Mouse (Mus musculus): ENCODE data around the gene Cd37. TPM values are rescaled to one million over a fixed set of nuclear protein-coding genes. Genes with fewer than 3 reads are reported as not detected.

Cd37 gene
- polyA plus RNA-seq, 1 experiment from 2014 or later: 19.3 TPM

- peaks cover 19% of the 10 kb centered on the region for H3K4me1 ChIP-seq (ENCODE audit: control insufficient read depth, low read depth, low read length)
- no peaks in the 10 kb centered on the region for H3K9me3 ChIP-seq (replicated peaks; ENCODE audit: control insufficient read depth, low read length)
- H3K27me3 ChIP-seq (ENCODE audit: control insufficient read depth, insufficient read depth, low read depth, low read length): peaks cover 19% of the 10 kb centered on the region
- no peak overlapping the region for H3K4me3 ChIP-seq (ENCODE audit: low read depth, low read length)
- 67% methylated on average over 5 of the region's 5 CpGs for WGBS (ENCODE audit: insufficient replicate concordance)
- H3K4me2 ChIP-seq (ENCODE audit: low read depth, low read length): no peak overlapping the region
- peak; percentile 66 for ATAC-seq (ENCODE audit: low read depth)
- H3K9ac ChIP-seq (ENCODE audit: low read depth, low read length): no peak overlapping the region
- no peak overlapping the region for H3K27ac ChIP-seq (ENCODE audit: low read length)
- H3K36me3 ChIP-seq (ENCODE audit: control insufficient read depth, insufficient read depth): no peaks in the 10 kb centered on the region
These were observed 25.2 kb downstream of the Cd37 start for GRCm38 (mm10) chr7:45213708-45214107.

DNA sequence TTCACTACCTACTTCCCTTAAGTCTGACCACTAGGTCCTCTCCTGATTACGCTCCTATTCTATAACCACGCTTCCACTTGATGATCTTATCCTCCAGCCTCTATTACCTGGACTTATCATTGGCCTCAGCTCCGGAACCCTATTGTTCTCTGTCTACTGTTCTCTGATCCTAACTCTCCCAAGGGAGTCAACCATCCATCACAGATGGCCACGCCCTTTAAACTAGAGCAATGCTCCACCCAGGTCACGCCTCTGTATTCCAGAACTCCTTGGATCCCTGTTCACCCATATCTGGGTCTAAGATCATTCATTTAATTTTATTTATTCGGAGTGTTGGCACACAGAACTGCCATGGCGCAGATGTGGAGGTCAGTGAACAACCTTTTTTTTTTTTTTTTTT is 26.6 kb downstream of the Cd37 start:
- ATAC-seq (ENCODE audit: low read depth): no peak
- Histone ChIP-seq H3K9me3 (replicated peaks; ENCODE audit: control insufficient read depth, low read length) (no peaks in the 10 kb centered on the region), H3K27me3 (ENCODE audit: control insufficient read depth, insufficient read depth, low read depth, low read length) (peaks cover 19% of the 10 kb centered on the region), H3K4me1 (ENCODE audit: control insufficient read depth, low read depth, low read length) (peaks cover 19% of the 10 kb centered on the region), H3K9ac (ENCODE audit: low read depth, low read length) (no peak overlapping the region), H3K27ac (ENCODE audit: low read length) (no peak overlapping the region), H3K4me2 (ENCODE audit: low read depth, low read length) (peak overlapping the region; percentile 44), H3K36me3 (ENCODE audit: control insufficient read depth, insufficient read depth) (no peaks in the 10 kb centered on the region), H3K4me3 (ENCODE audit: low read depth, low read length) (no peak overlapping the region)
- WGBS (ENCODE audit: insufficient replicate concordance): 57% methylated on average over 7 of the region's 7 CpGs

DNA sequence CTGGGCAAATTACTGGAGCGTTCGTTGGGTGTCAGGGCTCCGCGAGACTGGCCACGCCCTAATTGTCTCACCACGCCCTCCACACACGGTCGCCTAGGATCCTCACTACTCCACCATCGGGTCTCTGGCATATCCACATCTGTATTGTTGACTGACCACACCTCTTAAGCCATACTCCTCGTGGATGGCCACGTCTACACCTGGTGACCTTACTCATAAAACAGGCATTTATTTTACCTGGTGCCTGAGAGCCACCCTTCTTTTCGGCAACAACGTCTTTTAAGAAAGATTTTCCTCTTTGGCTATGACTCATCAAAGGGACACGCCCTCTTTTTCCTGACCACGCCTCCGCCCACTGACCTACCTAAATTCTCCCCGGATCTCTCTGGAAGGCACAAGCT is 27.1 kb downstream of the Cd37 start, which contains the start of gene Dkkl1:
Gene Dkkl1 (minus strand): TSS at position 297 of the 401 bp plus-strand sequence.
- ATAC-seq (ENCODE audit: low read depth): no peak

DNA sequence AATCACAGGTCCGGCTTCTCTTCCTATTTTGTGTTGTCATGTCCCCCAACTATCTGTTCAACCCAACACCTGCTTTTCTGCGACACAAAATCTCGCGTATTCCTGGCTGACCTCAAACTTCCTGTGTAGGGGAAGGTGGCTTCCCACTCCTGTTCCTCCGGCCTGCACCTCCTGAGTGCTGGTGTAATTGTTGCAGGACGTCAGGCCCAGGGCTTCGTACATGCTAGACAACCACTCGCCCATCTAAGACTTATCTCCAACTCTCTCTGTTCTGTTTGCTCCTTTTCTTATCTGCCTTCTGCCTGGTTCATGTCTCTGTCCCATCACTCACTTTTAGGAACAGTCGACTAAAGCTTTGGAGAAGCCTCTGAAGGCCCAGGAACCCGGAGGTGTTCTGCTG is 27.8 kb downstream of the Cd37 start:
- H3K9ac ChIP-seq (ENCODE audit: low read depth, low read length): no peak overlapping the region
- WGBS (ENCODE audit: insufficient replicate concordance): 15% methylated on average over 10 of the region's 10 CpGs
- ATAC-seq (ENCODE audit: low read depth): no peak
- H3K27ac ChIP-seq (ENCODE audit: low read length): no peak overlapping the region
- H3K4me3 ChIP-seq (ENCODE audit: low read depth, low read length): peak overlapping the region; percentile 32
- no peaks in the 10 kb centered on the region for H3K9me3 ChIP-seq (replicated peaks; ENCODE audit: control insufficient read depth, low read length)
- H3K4me2 ChIP-seq (ENCODE audit: low read depth, low read length): peak overlapping the region; percentile 44
- no peaks in the 10 kb centered on the region for H3K36me3 ChIP-seq (ENCODE audit: control insufficient read depth, insufficient read depth)
- peaks cover 19% of the 10 kb centered on the region for H3K4me1 ChIP-seq (ENCODE audit: control insufficient read depth, low read depth, low read length)
- H3K27me3 ChIP-seq (ENCODE audit: control insufficient read depth, insufficient read depth, low read depth, low read length): peaks cover 14% of the 10 kb centered on the region

More for the DNA sequence above, 27.1 kb downstream of the Cd37 start, which contains the start of gene Dkkl1:
- Histone ChIP-seq H3K4me1 (ENCODE audit: control insufficient read depth, low read depth, low read length) (peaks cover 19% of the 10 kb centered on the region), H3K27ac (ENCODE audit: low read length) (no peak within 1 kb of the TSS), H3K9ac (ENCODE audit: low read depth, low read length) (no peak within 1 kb of the TSS), H3K4me2 (ENCODE audit: low read depth, low read length) (peak within 1 kb of the TSS; percentile 44), H3K4me3 (ENCODE audit: low read depth, low read length) (peak within 1 kb of the TSS; percentile 32), H3K9me3 (replicated peaks; ENCODE audit: control insufficient read depth, low read length) (no peaks in the 10 kb centered on the region), H3K27me3 (ENCODE audit: control insufficient read depth, insufficient read depth, low read depth, low read length) (peaks cover 19% of the 10 kb centered on the region), H3K36me3 (ENCODE audit: control insufficient read depth, insufficient read depth) (no peaks in the 10 kb centered on the region)
- 2% methylated on average over 17 of the region's 17 CpGs for WGBS (ENCODE audit: insufficient replicate concordance)

DNA sequence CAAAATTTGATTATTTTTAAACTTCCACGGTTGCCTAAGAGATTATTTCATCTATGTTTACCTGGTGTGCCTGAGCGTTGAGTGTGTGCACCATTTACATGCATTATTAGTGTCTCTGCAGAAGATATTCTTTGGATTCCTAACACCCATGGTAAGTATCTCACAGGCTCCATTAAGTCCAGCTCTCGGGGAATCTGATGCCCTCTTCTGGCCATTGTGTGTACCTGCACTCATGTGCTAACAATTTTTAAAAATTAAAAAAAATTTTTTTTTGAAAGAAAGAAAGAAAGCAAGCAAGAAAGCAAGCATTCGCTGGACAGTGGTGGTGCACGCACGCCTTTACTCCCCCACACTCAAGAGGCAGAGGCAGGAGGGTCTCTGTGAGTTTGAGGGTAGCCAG is 30.7 kb downstream of the Cd37 start:
- H3K9me3 ChIP-seq (replicated peaks; ENCODE audit: control insufficient read depth, low read length): no peaks in the 10 kb centered on the region
- no peaks in the 10 kb centered on the region for H3K36me3 ChIP-seq (ENCODE audit: control insufficient read depth, insufficient read depth)
- H3K9ac ChIP-seq (ENCODE audit: low read depth, low read length): no peak overlapping the region
- ATAC-seq (ENCODE audit: low read depth): no peak
- 70% methylated on average over 6 of the region's 6 CpGs for WGBS (ENCODE audit: insufficient replicate concordance)
- no peak overlapping the region for H3K4me3 ChIP-seq (ENCODE audit: low read depth, low read length)
- peaks cover 3% of the 10 kb centered on the region; the same call in 1 of the 2 replicates for H3K27me3 ChIP-seq (ENCODE audit: control insufficient read depth, insufficient read depth, low read depth, low read length)
- no peak overlapping the region for H3K4me2 ChIP-seq (ENCODE audit: low read depth, low read length)
- H3K4me1 ChIP-seq (ENCODE audit: control insufficient read depth, low read depth, low read length): peaks cover 19% of the 10 kb centered on the region
- no peak overlapping the region for H3K27ac ChIP-seq (ENCODE audit: low read length)

GRCm38 (mm10) chr7:45204380-45205143 is 34.4 kb downstream of the Cd37 start, which contains the start of gene Ccdc155:
Gene Ccdc155 (minus strand): TSS chr7:45204892.
- peak within 1 kb of the TSS; percentile 57 for H3K4me2 ChIP-seq (ENCODE audit: low read depth, low read length)
- peak within 1 kb of the TSS; percentile 56 for H3K4me3 ChIP-seq (ENCODE audit: low read depth, low read length)
- H3K9ac ChIP-seq (ENCODE audit: low read depth, low read length): 0 out of 2 replicates have a peak within 1 kb of the TSS, but pooled peaks have one; percentile 1
- 5% methylated on average over 44 of the region's 44 CpGs for WGBS (ENCODE audit: insufficient replicate concordance)
- no peaks in the 10 kb centered on the region for H3K9me3 ChIP-seq (replicated peaks; ENCODE audit: control insufficient read depth, low read length)
- no peak within 1 kb of the TSS for H3K27ac ChIP-seq (ENCODE audit: low read length)
- H3K36me3 ChIP-seq (ENCODE audit: control insufficient read depth, insufficient read depth): no peaks in the 10 kb centered on the region
- H3K27me3 ChIP-seq (ENCODE audit: control insufficient read depth, insufficient read depth, low read depth, low read length): no peaks in the 10 kb centered on the region
- ATAC-seq (ENCODE audit: low read depth): peak; percentile 91
- peaks cover 5% of the 10 kb centered on the region; the same call in 1 of the 2 replicates for H3K4me1 ChIP-seq (ENCODE audit: control insufficient read depth, low read depth, low read length)

DNA sequence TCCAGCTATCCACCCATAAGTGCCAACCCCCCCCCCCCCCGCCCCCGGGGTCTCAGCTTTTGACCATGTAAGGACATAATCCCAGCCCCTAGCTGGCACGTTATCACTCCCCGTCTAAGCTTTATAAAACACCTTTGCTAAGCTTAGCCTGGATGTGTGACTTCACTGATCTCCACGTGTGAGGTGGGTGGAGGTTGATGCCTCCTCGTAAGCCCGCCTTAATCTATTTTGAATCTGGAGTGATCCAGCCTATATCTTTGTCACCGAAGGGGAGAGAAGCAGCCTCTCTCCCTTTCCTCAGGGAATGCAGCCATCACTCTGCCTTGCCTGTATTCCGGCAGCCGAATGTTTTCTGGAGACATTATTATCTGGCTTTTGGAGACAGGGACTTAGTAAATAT is 36.3 kb downstream of the Cd37 start:
- H3K9ac ChIP-seq (ENCODE audit: low read depth, low read length): no peak overlapping the region
- H3K36me3 ChIP-seq (ENCODE audit: control insufficient read depth, insufficient read depth): no peaks in the 10 kb centered on the region
- no peak overlapping the region for H3K4me3 ChIP-seq (ENCODE audit: low read depth, low read length)
- WGBS (ENCODE audit: insufficient replicate concordance): 42% methylated on average over 10 of the region's 10 CpGs
- no peaks in the 10 kb centered on the region for H3K27me3 ChIP-seq (ENCODE audit: control insufficient read depth, insufficient read depth, low read depth, low read length)
- H3K4me2 ChIP-seq (ENCODE audit: low read depth, low read length): no peak overlapping the region
- H3K9me3 ChIP-seq (replicated peaks; ENCODE audit: control insufficient read depth, low read length): no peaks in the 10 kb centered on the region
- H3K4me1 ChIP-seq (ENCODE audit: control insufficient read depth, low read depth, low read length): peaks cover 5% of the 10 kb centered on the region; the same call in 1 of the 2 replicates
- ATAC-seq (ENCODE audit: low read depth): no peak
- no peak overlapping the region for H3K27ac ChIP-seq (ENCODE audit: low read length)

GRCm38 (mm10) chr7:45198961-45199360 is 40.0 kb downstream of the Cd37 start:
- 68% methylated on average over 11 of the region's 11 CpGs for WGBS (ENCODE audit: insufficient replicate concordance)
- Histone ChIP-seq H3K27ac (ENCODE audit: low read length) (no peak overlapping the region), H3K4me1 (ENCODE audit: control insufficient read depth, low read depth, low read length) (no peaks in the 10 kb centered on the region), H3K9me3 (replicated peaks; ENCODE audit: control insufficient read depth, low read length) (no peaks in the 10 kb centered on the region), H3K9ac (ENCODE audit: low read depth, low read length) (no peak overlapping the region), H3K4me3 (ENCODE audit: low read depth, low read length) (no peak overlapping the region), H3K4me2 (ENCODE audit: low read depth, low read length) (no peak overlapping the region), H3K27me3 (ENCODE audit: control insufficient read depth, insufficient read depth, low read depth, low read length) (no peaks in the 10 kb centered on the region; the same call in 1 of the 2 replicates), H3K36me3 (ENCODE audit: control insufficient read depth, insufficient read depth) (no peaks in the 10 kb centered on the region)
- no peak for ATAC-seq (ENCODE audit: low read depth)

- H3K4me2 ChIP-seq (ENCODE audit: low read depth, low read length): no peak overlapping the region
- no peak for ATAC-seq (ENCODE audit: low read depth)
- H3K36me3 ChIP-seq (ENCODE audit: control insufficient read depth, insufficient read depth): no peaks in the 10 kb centered on the region
- no peak overlapping the region for H3K9ac ChIP-seq (ENCODE audit: low read depth, low read length)
- 6% methylated on average over 5 of the region's 5 CpGs for WGBS (ENCODE audit: insufficient replicate concordance)
- no peak overlapping the region for H3K27ac ChIP-seq (ENCODE audit: low read length)
- no peaks in the 10 kb centered on the region for H3K4me1 ChIP-seq (ENCODE audit: control insufficient read depth, low read depth, low read length)
- H3K4me3 ChIP-seq (ENCODE audit: low read depth, low read length): no peak overlapping the region
- H3K27me3 ChIP-seq (ENCODE audit: control insufficient read depth, insufficient read depth, low read depth, low read length): no peaks in the 10 kb centered on the region; the same call in 1 of the 2 replicates
- H3K9me3 ChIP-seq (replicated peaks; ENCODE audit: control insufficient read depth, low read length): no peaks in the 10 kb centered on the region
These were observed 40.5 kb downstream of the Cd37 start for GRCm38 (mm10) chr7:45198435-45198834.

Measured in liver, embryonic 16.5 days (tissue).